Mouse (Mus musculus) adrenal gland, adult 10 weeks (tissue): ENCODE measurements around the gene Gm10718. TPM values are rescaled to one million over a fixed set of nuclear protein-coding genes. Genes with fewer than 3 reads are reported as not detected.

Experiments used
- polyA plus RNA-seq: library from polyadenylated mRNA; stranded (reverse); fragments of 350-450 nt; fragmentation: Illumina TruSeq; extraction: RNeasy Lipid Tissue Mini Kit (QIAGEN cat#74804); gene quantifications from one replicate; pipeline ENCODE4 v1.2.3, GENCODE M21; 2014; ENCODE audit warnings: low read depth, low replicate concordance

Gm10718 gene
- not detected for polyA plus RNA-seq

DNA sequence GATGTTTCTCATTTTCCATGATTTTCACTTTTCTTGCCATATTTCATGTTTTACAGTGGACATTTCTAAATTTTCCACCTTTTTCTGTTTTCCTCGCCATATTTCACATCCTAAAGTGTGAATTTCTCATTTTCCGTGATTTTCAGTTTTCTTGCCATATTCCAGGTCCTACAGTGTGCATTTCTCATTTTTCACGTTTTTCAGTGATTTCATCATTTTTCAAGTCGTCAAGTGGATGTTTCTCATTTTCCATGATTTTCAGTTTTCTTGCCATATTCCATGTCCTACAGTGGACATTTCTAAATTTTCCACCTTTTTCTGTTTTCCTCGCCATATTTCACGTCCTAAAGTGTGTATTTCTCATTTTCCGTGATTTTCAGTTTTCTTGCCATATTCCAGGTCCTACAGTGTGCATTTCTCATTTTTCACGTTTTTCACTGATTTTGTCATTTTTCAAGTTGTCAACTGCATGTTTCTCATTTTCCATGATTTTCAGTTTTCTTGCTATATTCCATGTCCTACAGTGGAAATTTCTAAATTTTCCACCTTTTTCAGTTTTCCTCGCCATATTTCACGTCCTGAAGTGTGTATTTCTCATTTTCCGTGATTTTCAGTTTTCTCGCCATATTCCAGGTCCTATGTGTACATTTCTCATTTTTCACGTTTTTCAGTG is at the start of gene Gm10718:
Gene Gm10718 (plus strand): TSS at position 236 of the 673 bp plus-strand sequence.

DNA sequence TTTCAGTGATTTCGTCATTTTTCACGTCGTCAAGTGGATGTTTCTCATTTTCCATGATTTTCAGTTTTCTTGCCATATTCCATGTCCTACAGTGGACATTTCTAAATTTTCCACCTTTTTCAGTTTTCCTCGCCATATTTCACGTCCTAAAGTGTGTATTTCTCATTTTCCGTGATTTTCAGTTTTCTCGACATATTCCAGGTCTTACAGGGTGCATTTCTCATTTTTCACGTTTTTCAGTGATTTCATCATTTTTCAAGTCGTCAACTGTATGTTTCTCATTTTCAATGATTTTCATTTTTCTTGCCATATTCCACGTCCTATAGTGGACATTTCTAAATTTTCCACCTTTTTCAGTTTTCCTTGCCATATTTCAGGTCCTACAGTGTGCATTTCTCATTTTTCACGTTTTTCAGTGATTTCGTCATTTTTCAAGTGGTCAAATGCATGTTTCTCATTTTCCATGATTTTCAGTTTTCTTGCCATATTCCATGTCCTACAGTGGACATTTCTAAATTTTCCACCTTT is 22.8 kb upstream of the Gm10718 start, which contains the start of gene Gm10722:
Gene Gm10722 (plus strand): TSS at position 478 of the 528 bp plus-strand sequence.

DNA sequence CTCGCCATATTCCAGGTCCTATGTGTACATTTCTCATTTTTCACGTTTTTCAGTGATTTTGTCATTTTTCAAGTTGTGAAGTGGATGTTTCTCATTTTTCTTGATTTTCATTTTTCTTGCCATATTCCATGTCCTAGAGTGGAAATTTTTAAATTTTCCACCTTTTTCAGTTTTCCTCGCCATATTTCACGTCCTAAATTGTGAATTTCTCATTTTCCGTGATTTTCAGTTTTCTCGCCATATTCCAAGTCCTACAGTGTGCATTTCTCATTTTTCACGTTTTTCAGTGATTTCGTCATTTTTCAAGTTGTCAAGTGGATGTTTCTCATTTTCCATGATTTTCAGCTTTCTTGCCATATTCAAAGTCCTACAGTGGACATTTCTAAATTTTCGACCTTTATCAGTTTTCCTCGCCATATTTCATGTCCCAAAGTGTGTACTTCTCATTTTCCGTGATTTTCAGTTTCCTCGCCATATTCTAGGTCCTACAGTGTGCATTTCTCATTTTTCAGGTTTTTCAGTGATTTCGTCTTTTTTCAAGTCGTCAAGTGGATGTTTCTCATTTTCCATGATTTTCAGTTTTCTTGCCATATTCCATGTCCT is 20.5 kb upstream of the Gm10718 start, which contains the start of gene Gm11168:
Gene Gm11168 (plus strand): TSS at position 553 of the 603 bp plus-strand sequence.

DNA sequence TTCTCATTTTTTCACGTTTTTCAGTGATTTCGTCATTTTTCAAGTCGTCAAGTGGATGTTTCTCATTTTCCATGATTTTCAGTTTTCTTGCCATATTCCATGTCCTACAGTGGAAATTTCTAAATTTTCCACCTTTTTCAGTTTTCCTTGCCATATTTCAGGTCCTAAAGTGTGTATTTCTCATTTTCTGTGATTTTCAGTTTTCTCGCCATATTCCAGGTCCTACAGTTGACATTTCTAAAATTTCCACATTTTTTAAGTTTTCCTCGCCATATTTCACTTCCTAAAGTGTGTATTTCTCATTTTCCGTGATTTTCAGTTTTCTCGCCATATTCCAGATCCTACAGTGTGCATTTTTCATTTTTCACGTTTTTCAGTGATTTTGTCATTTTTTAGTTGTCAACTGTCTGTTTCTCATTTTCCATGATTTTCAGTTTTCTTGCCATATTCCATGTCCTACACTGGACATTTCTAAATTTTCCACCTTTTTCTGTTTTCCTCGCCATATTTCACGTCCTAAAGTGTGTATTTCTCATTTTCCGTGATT is 10.5 kb upstream of the Gm10718 start, which contains the start of gene Gm10721:
Gene Gm10721 (plus strand): TSS at position 408 of the 547 bp plus-strand sequence.

DNA sequence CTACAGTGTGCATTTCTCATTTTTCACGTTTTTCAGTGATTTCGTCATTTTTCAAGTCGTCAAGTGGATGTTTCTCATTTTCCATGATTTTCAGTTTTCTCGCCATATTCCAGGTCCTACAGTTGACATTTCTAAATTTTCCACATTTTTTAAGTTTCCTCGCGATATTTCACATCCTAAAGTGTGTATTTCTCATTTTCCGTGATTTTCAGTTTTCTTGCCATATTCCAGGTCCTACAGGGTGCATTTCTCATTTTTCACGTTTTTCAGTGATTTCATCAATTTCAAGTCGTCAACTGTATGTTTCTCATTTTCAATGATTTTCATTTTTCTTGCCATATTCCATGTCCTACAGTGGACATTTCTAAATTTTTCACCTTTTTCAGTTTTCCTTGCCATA is 8.0 kb upstream of the Gm10718 start, which contains the start of gene Gm10720:
Gene Gm10720 (plus strand): TSS at position 301 of the 400 bp plus-strand sequence.

DNA sequence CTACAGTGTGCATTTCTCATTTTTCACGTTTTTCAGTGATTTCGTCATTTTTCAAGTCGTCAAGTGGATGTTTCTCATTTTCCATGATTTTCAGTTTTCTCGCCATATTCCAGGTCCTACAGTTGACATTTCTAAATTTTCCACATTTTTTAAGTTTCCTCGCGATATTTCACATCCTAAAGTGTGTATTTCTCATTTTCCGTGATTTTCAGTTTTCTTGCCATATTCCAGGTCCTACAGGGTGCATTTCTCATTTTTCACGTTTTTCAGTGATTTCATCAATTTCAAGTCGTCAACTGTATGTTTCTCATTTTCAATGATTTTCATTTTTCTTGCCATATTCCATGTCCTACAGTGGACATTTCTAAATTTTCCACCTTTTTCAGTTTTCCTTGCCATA is 6.2 kb upstream of the Gm10718 start, which contains the start of gene Gm10719:
Gene Gm10719 (plus strand): TSS at position 301 of the 400 bp plus-strand sequence.

DNA sequence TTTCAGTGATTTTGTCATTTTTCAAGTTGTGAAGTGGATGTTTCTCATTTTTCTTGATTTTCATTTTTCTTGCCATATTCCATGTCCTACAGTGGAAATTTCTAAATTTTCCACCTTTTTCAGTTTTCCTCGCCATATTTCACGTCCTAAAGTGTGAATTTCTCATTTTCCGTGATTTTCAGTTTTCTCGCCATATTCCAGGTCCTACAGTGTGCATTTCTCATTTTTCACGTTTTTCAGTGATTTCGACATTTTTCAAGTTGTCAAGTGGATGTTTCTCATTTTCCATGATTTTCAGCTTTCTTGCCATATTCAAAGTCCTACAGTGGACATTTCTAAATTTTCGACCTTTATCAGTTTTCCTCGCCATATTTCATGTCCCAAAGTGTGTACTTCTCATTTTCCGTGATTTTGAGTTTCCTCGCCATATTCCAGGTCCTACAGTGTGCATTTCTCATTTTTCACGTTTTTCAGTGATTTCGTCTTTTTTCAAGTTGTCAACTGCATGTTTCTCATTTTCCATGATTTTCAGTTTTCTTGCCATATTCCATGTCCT is 1.6 kb downstream of the Gm10718 start, which contains the start of gene Gm10717:
Gene Gm10717 (plus strand): TSS at position 506 of the 556 bp plus-strand sequence.

DNA sequence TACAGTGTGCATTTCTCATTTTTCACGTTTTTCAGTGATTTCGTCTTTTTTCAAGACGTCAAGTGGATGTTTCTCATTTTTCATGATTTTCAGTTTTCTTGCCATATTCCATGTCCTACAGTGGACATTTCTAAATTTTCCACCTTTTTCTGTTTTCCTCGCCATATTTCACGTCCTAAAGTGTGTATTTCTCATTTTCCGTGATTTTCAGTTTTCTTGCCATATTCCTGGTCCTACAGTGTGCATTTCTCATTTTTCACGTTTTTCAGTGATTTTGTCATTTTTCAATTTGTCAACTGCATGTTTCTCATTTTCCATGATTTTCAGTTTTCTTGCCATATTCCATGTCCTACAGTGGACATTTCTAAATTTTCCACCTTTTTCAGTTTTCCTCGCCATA is 11.0 kb downstream of the Gm10718 start, which contains the start of gene Gm17535:
Gene Gm17535 (plus strand): TSS at position 301 of the 400 bp plus-strand sequence.

DNA sequence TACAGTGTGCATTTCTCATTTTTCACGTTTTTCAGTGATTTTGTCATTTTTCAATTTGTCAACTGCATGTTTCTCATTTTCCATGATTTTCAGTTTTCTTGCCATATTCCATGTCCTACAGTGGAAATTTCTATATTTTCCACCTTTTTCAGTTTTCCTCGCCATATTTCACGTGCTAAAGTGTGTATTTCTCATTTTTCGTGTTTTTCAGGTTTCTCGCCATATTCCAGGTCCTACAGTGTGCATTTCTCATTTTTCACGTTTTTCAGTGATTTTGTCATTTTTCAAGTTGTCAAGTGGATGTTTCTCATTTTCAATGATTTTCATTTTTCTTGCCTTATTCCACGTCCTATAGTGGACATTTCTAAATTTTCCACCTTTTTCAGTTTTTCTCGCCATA is 13.2 kb downstream of the Gm10718 start, which contains the start of gene Gm10715:
Gene Gm10715 (plus strand): TSS at position 301 of the 400 bp plus-strand sequence.

Other genes starting within 250 kb of the Gm10718 start
- gene Gm10722, start 22.6 kb upstream of the Gm10718 start, polyA plus RNA-seq = not detected
- gene Gm11168, start 20.2 kb upstream of the Gm10718 start, polyA plus RNA-seq = not detected
- gene Gm10721, start 10.4 kb upstream of the Gm10718 start, polyA plus RNA-seq = not detected
- gene Gm10720, start 7.9 kb upstream of the Gm10718 start, polyA plus RNA-seq = not detected
- not detected for gene Gm10719, start 6.1 kb upstream of the Gm10718 start, polyA plus RNA-seq
- not detected for gene Gm10717, start 1.9 kb downstream of the Gm10718 start, polyA plus RNA-seq
- not detected for gene Gm17535, start 11.1 kb downstream of the Gm10718 start, polyA plus RNA-seq
- not detected for gene Gm10715, start 13.3 kb downstream of the Gm10718 start, polyA plus RNA-seq